Comparison of ENCODE assay signal across 8 mouse cellular contexts in genomic region chr7:116308632-116308991, GRCm38 (mm10). TPM values are rescaled to one million over a fixed set of nuclear protein-coding genes. Genes with fewer than 3 reads are reported as not detected.
A peak's percentile ranks its signal among the peaks of the same experiment; 100 is the strongest.
DNase-seq lines count a peak whose midpoint lies in the region; ATAC-seq and TF ChIP-seq lines count a peak whose summit lies in the region.

No protein-coding gene starts in this region.

- peak overlapping the region; percentile 97 for H3K4me2 ChIP-seq in kidney, postnatal 0 days (ENCODE audit: low read length)
- peak overlapping the region; percentile 79 for H3K4me2 ChIP-seq in midbrain, embryonic 11.5 days

- 12% methylated on average over 8 of the region's 16 CpGs for WGBS in kidney, postnatal 0 days
- 1% methylated on average over 15 of the region's 16 CpGs for whole genome bisulfite sequencing in midbrain, embryonic 11.5 days

- peak overlapping the region; percentile 94 for H3K4me3 ChIP-seq in megakaryocyte, embryonic 14.5 days (replicated peaks)
- H3K4me3 ChIP-seq in embryonic fibroblast, embryonic 13.5 days (ENCODE audit: insufficient read depth, low read length): peak overlapping the region; percentile 47
- peak overlapping the region; percentile 68 for H3K4me3 ChIP-seq in kidney, postnatal 0 days (replicated peaks; ENCODE audit: low read depth, low read length)
- peak overlapping the region; percentile 75 for H3K4me3 ChIP-seq in midbrain, embryonic 11.5 days (ENCODE audit: low read depth, low read length)

- H3K9ac ChIP-seq in kidney, postnatal 0 days (ENCODE audit: low read depth, low read length): peak overlapping the region; percentile 77
- H3K9ac ChIP-seq in midbrain, embryonic 11.5 days (ENCODE audit: low read length): peak overlapping the region; percentile 53

- no peak for ATAC-seq in megakaryocyte, adult 5-6 weeks (ENCODE audit: poor library complexity, severe bottlenecking)
- ATAC-seq in kidney, postnatal 0 days (replicated peaks; ENCODE audit: low FRiP score, low read depth): peak; percentile 76
- peak; percentile 23; the same call in 1 of the 2 replicates for ATAC-seq in midbrain, embryonic 11.5 days (ENCODE audit: low FRiP score)

- TF ChIP-seq POLR2A in embryonic fibroblast, embryonic 13.5 days (IDR thresholded peaks at IDR 0.05; ENCODE audit: low read depth, low read length): no peak

- peak; percentile 43 for DNase-seq in kidney, postnatal 0 days (ENCODE audit: low spot score)
- no peak for DNase-seq in midbrain, embryonic 11.5 days (ENCODE audit: low spot score, missing footprints)
- no peak for DNase-seq in right cerebral cortex, adult 2 months (ENCODE audit: low spot score in 2 of 2)
- DNase-seq in adrenal gland, postnatal 4 days (ENCODE audit: low spot score in 2 of 2): no peak
- no peak for DNase-seq in layer of hippocampus, postnatal 14 days (ENCODE audit: low spot score in 2 of 2)

- no peak for TF ChIP-seq CTCF in embryonic fibroblast, embryonic 13.5 days (IDR thresholded peaks at IDR 0.05; ENCODE audit: borderline replicate concordance, insufficient read depth, low read length)
- no peak for TF ChIP-seq CTCF in kidney, postnatal 0 days (IDR thresholded peaks at IDR 0.05; ENCODE audit: low read depth)

- H3K9me3 ChIP-seq in megakaryocyte, embryonic 14.5 days: no peaks in the 10 kb centered on the region
- no peaks in the 10 kb centered on the region for H3K9me3 ChIP-seq in kidney, postnatal 0 days (replicated peaks; ENCODE audit: low read length)
- H3K9me3 ChIP-seq in midbrain, embryonic 11.5 days (ENCODE audit: control insufficient read depth, low read length): no peaks in the 10 kb centered on the region

- H3K27ac ChIP-seq in embryonic fibroblast, embryonic 13.5 days (ENCODE audit: insufficient read depth, low read length): no peak overlapping the region
- H3K27ac ChIP-seq in kidney, postnatal 0 days: peak overlapping the region; percentile 91
- H3K27ac ChIP-seq in midbrain, embryonic 11.5 days (ENCODE audit: low read depth, low read length): no peak overlapping the region

- no peaks in the 10 kb centered on the region for H3K36me3 ChIP-seq in megakaryocyte, embryonic 14.5 days (replicated peaks; ENCODE audit: low read length)
- no peaks in the 10 kb centered on the region for H3K36me3 ChIP-seq in kidney, postnatal 0 days (ENCODE audit: insufficient read depth, low read length)
- H3K36me3 ChIP-seq in midbrain, embryonic 11.5 days (ENCODE audit: control insufficient read depth, insufficient read depth, low read length): no peaks in the 10 kb centered on the region

- peaks cover 60% of the 10 kb centered on the region for H3K27me3 ChIP-seq in megakaryocyte, embryonic 14.5 days (replicated peaks)
- H3K27me3 ChIP-seq in kidney, postnatal 0 days (ENCODE audit: insufficient read depth, low read length): no peaks in the 10 kb centered on the region
- no peaks in the 10 kb centered on the region for H3K27me3 ChIP-seq in midbrain, embryonic 11.5 days (ENCODE audit: control insufficient read depth, insufficient read depth, low read length)

- peaks cover 33% of the 10 kb centered on the region for H3K4me1 ChIP-seq in megakaryocyte, embryonic 14.5 days
- no peaks in the 10 kb centered on the region for H3K4me1 ChIP-seq in embryonic fibroblast, embryonic 13.5 days (ENCODE audit: control insufficient read depth, insufficient read depth, low read length)
- no peaks in the 10 kb centered on the region for H3K4me1 ChIP-seq in kidney, postnatal 0 days (replicated peaks; ENCODE audit: insufficient read depth, low read length)
- H3K4me1 ChIP-seq in midbrain, embryonic 11.5 days (ENCODE audit: control insufficient read depth, insufficient read depth, low read length): peaks cover 19% of the 10 kb centered on the region

RNA-seq across cellular contexts. Expression of gene Plekha7, which starts 0.4 kb away (rescaled TPM):
- 0.87 and 1.3 TPM in 2 replicates for polyA plus RNA-seq in megakaryocyte, embryonic 14.5 days (2012; ENCODE audit: insufficient read depth, low replicate concordance)
- 0.02 and 0.16 TPM in 2 replicates for total RNA-seq in megakaryocyte, adult 5-6 weeks (2015)
- 0.18 TPM in 1 of 2 replicates, not detected in the other for total RNA-seq in megakaryocyte, adult 5-6 weeks (2017)
- polyA plus RNA-seq in embryonic fibroblast, embryonic 13.5 days (2011; ENCODE audit: insufficient read length, low read depth, missing spikeins): 3.0 and 5.8 TPM in 2 replicates
- 11.8 and 12.1 TPM in 2 replicates for polyA plus RNA-seq in kidney, postnatal 0 days (2015; fragmentation: Nextera tagmentation; extraction: Ambion mirVana)
- polyA plus RNA-seq in midbrain, embryonic 11.5 days (2014; fragmentation: Nextera tagmentation; extraction: Ambion mirVana): 10.4 and 10.5 TPM in 2 replicates
- total RNA-seq in adrenal gland, postnatal 4 days (2021): 10 to 100 TPM; 19.0 to 24.8 TPM
- 10 to 100 TPM; 15.3 to 26.0 TPM for total RNA-seq in layer of hippocampus, postnatal 14 days (2021)

RNA-seq across cellular contexts. Expression of gene Rps13, which starts 25.4 kb away (rescaled TPM):
- 2,557 and 3,321 TPM in 2 replicates for polyA plus RNA-seq in megakaryocyte, embryonic 14.5 days (2012; ENCODE audit: insufficient read depth, low replicate concordance)
- total RNA-seq in megakaryocyte, adult 5-6 weeks (2015): 1,284 and 1,307 TPM in 2 replicates
- total RNA-seq in megakaryocyte, adult 5-6 weeks (2017): 3,022 and 3,027 TPM in 2 replicates
- 289 and 566 TPM in 2 replicates for polyA plus RNA-seq in embryonic fibroblast, embryonic 13.5 days (2011; ENCODE audit: insufficient read length, low read depth, missing spikeins)
- 741 and 816 TPM in 2 replicates for polyA plus RNA-seq in kidney, postnatal 0 days (2015; fragmentation: Nextera tagmentation; extraction: Ambion mirVana)
- 765 and 766 TPM in 2 replicates for polyA plus RNA-seq in midbrain, embryonic 11.5 days (2014; fragmentation: Nextera tagmentation; extraction: Ambion mirVana)
- total RNA-seq in adrenal gland, postnatal 4 days (2021): 100 to 1,000 TPM; 635 to 691 TPM
- total RNA-seq in layer of hippocampus, postnatal 14 days (2021): 100 to 1,000 TPM; 219 to 224 TPM
